17 mouse cellular contexts compared by ENCODE assay signal in the genomic region with DNA sequence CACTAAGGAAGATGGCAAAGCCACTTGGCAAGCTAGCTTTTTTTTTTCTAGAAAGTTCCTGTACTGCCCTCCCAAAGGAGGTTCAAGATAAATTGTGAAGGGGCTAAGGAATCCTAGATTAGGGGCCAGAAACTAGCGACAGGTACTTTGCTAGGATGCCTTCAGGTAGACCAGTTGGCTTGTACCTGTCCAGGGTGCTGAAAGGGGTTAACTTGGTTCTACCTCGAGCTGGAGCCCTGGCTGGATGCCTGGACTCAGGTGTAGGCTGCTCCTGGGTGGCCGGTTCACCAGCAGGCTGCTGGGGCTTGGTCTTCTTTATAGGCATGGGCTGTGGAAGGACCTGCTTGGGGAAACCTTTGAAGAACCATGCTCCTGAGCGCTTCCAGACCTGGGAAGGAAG. TPM values are rescaled to one million over a fixed set of nuclear protein-coding genes. Genes with fewer than 3 reads are reported as not detected.
A peak's percentile ranks its signal among the peaks of the same experiment; 100 is the strongest.
DNase-seq lines count a peak whose midpoint lies in the region; ATAC-seq and TF ChIP-seq lines count a peak whose summit lies in the region.
"Had no signal": no experiment of that assay in that cellular context is flagged by ENCODE, and none has a peak within 500 bp of the region (broad histone marks: within the 10 kb centered on the region; RNA-seq: fewer than 3 reads in every experiment).

No protein-coding gene starts in this region.

- no peaks in the 10 kb centered on the region for H3K9me3 ChIP-seq in kidney, embryonic 16.5 days (ENCODE audit: low read length)
- no peaks in the 10 kb centered on the region for H3K9me3 ChIP-seq in MEL (replicated peaks; ENCODE audit: insufficient read depth, low read length)
- H3K9me3 ChIP-seq in limb, embryonic 10.5 days (replicated peaks) = no peaks in the 10 kb centered on the region
- no peaks in the 10 kb centered on the region for H3K9me3 ChIP-seq in forebrain, embryonic 14.5 days (replicated peaks; ENCODE audit: control insufficient read depth, low read length)
- H3K9me3 ChIP-seq: forebrain, embryonic 15.5 days; hindbrain, embryonic 15.5 days had no signal

- no peaks in the 10 kb centered on the region for H3K79me2 ChIP-seq in MEL (ENCODE audit: control insufficient read depth, insufficient read depth, low read length, poor library complexity)

- H3K27ac ChIP-seq in kidney, embryonic 16.5 days (ENCODE audit: low read length) = no peak overlapping the region
- no peak overlapping the region for H3K27ac ChIP-seq in MEL (ENCODE audit: control insufficient read depth, low read depth, low read length)
- H3K27ac ChIP-seq in limb, embryonic 10.5 days = no peak overlapping the region
- no peak overlapping the region for H3K27ac ChIP-seq in forebrain, embryonic 14.5 days (ENCODE audit: low read depth, low read length)
- H3K27ac ChIP-seq: forebrain, embryonic 15.5 days; heart, embryonic 13.5 days; hindbrain, embryonic 15.5 days; liver, embryonic 14.5 days had no signal

- 62% methylated on average over 4 of the region's 4 CpGs for WGBS in kidney, embryonic 16.5 days
- 60% methylated on average over 4 of the region's 4 CpGs for WGBS in limb, embryonic 10.5 days
- 49% methylated on average over 4 of the region's 4 CpGs for WGBS in forebrain, embryonic 14.5 days

- no peaks in the 10 kb centered on the region for H3K36me3 ChIP-seq in kidney, embryonic 16.5 days (ENCODE audit: insufficient read depth, low read length)
- H3K36me3 ChIP-seq in MEL (ENCODE audit: control insufficient read depth in 1 of 2, insufficient read depth in 2 of 2, low read length in 2 of 2) = no peaks in the 10 kb centered on the region
- no peaks in the 10 kb centered on the region for H3K36me3 ChIP-seq in limb, embryonic 10.5 days
- no peaks in the 10 kb centered on the region for H3K36me3 ChIP-seq in forebrain, embryonic 14.5 days (ENCODE audit: control insufficient read depth, insufficient read depth, low read length)
- H3K36me3 ChIP-seq: forebrain, embryonic 15.5 days; heart, embryonic 13.5 days had no signal

- no peak overlapping the region for H3K4me3 ChIP-seq in kidney, embryonic 16.5 days (ENCODE audit: low read length)
- H3K4me3 ChIP-seq in MEL (ENCODE audit: control insufficient read depth in 1 of 2, insufficient read depth in 1 of 2, low read depth in 2 of 2, low read length in 2 of 2) = no peak overlapping the region
- no peak overlapping the region for H3K4me3 ChIP-seq in limb, embryonic 10.5 days
- no peak overlapping the region for H3K4me3 ChIP-seq in forebrain, embryonic 14.5 days (ENCODE audit: low read depth, low read length)
- H3K4me3 ChIP-seq: forebrain, embryonic 15.5 days; heart, embryonic 13.5 days; hindbrain, embryonic 15.5 days had no signal

- TF ChIP-seq CTCF in MEL (IDR thresholded peaks at IDR 0.05 in 2 of 3, conservative IDR thresholded peaks at IDR 0.05 in 1 of 3; ENCODE audit: control insufficient read depth in 1 of 3, insufficient read depth in 1 of 3, low read depth in 2 of 3, low read length in 3 of 3, poor library complexity in 1 of 3, severe bottlenecking in 1 of 3) = no peak

- no peak for TF ChIP-seq POLR2A in MEL (IDR thresholded peaks at IDR 0.05; ENCODE audit: control insufficient read depth in 1 of 2, insufficient read depth in 1 of 2, low read depth in 1 of 2, low read length in 2 of 2, poor library complexity in 1 of 2)

- peak; percentile 24 for DNase-seq in CD4-positive, CD25-positive, alpha-beta regulatory T cell, adult 2 months (ENCODE audit: low read depth, low spot score)
- DNase-seq in kidney, postnatal 36 days = peak; percentile 5 to 51
- DNase-seq in MEL (ENCODE audit: low read depth, low spot score) = peak; percentile 17
- peak; percentile 41 for DNase-seq in limb, embryonic 10.5 days (ENCODE audit: low spot score)
- DNase-seq in right cerebral cortex, postnatal 14 days = no peak
- DNase-seq in forebrain, embryonic 14.5 days (ENCODE audit: low spot score) = no peak
- DNase-seq: cerebellum, adult 9-11 months; gastrocnemius, postnatal 25 days; layer of hippocampus, adult 9-11 months had no signal

- no peak overlapping the region for H3K4me2 ChIP-seq in kidney, embryonic 16.5 days (replicated peaks; ENCODE audit: low read depth, low read length)
- H3K4me2 ChIP-seq in forebrain, embryonic 14.5 days (ENCODE audit: low read length) = no peak overlapping the region
- H3K4me2 ChIP-seq: forebrain, embryonic 15.5 days; heart, embryonic 13.5 days; hindbrain, embryonic 15.5 days had no signal

- TF ChIP-seq RAD21 in MEL (IDR thresholded peaks at IDR 0.05; ENCODE audit: low read depth, low read length) = no peak

- no peak for TF ChIP-seq EP300 in MEL (IDR thresholded peaks at IDR 0.05; ENCODE audit: low read depth in 1 of 2, low read length in 2 of 2)

- H3K9ac ChIP-seq in kidney, embryonic 16.5 days (replicated peaks; ENCODE audit: low read length) = no peak overlapping the region
- H3K9ac ChIP-seq in MEL (ENCODE audit: control insufficient read depth, low read depth, low read length, poor library complexity, severe bottlenecking) = no peak overlapping the region
- no peak overlapping the region for H3K9ac ChIP-seq in forebrain, embryonic 14.5 days (ENCODE audit: low read length)
- H3K9ac ChIP-seq: forebrain, embryonic 15.5 days; heart, embryonic 13.5 days; hindbrain, embryonic 15.5 days; liver, embryonic 14.5 days had no signal

- no peaks in the 10 kb centered on the region for H3K27me3 ChIP-seq in kidney, embryonic 16.5 days (ENCODE audit: insufficient read depth, low read length)
- H3K27me3 ChIP-seq in MEL (ENCODE audit: control insufficient read depth in 1 of 2, insufficient read depth in 2 of 2, low read length in 2 of 2) = no peaks in the 10 kb centered on the region; a peak in 1 of 4 replicates
- H3K27me3 ChIP-seq in limb, embryonic 10.5 days (ENCODE audit: low read depth, poor library complexity, severe bottlenecking) = no peaks in the 10 kb centered on the region
- no peaks in the 10 kb centered on the region for H3K27me3 ChIP-seq in forebrain, embryonic 14.5 days (replicated peaks; ENCODE audit: control insufficient read depth, insufficient read depth, low read length)
- H3K27me3 ChIP-seq: forebrain, embryonic 15.5 days; heart, embryonic 13.5 days had no signal

- no peaks in the 10 kb centered on the region for H3K4me1 ChIP-seq in kidney, embryonic 16.5 days (ENCODE audit: insufficient read depth, low read length)
- no peaks in the 10 kb centered on the region for H3K4me1 ChIP-seq in MEL (ENCODE audit: control insufficient read depth in 1 of 2, insufficient read depth in 2 of 2, low read length in 2 of 2)
- no peaks in the 10 kb centered on the region for H3K4me1 ChIP-seq in limb, embryonic 10.5 days
- no peaks in the 10 kb centered on the region for H3K4me1 ChIP-seq in forebrain, embryonic 14.5 days (ENCODE audit: control insufficient read depth, insufficient read depth, low read length)
- H3K4me1 ChIP-seq: forebrain, embryonic 15.5 days; heart, embryonic 13.5 days; hindbrain, embryonic 15.5 days had no signal

- no peak for ATAC-seq in CD4-positive, CD25-positive, alpha-beta regulatory T cell, adult 4 months
- no peak for ATAC-seq in kidney, embryonic 16.5 days (ENCODE audit: low FRiP score, low TSS enrichment)
- no peak for ATAC-seq in forebrain, embryonic 14.5 days
- ATAC-seq: forebrain, embryonic 15.5 days had no signal

TF ChIP-seq in MEL, 35 proteins besides CTCF, POLR2A, EP300 and RAD21:
- TF ChIP-seq USF2 (IDR thresholded peaks at IDR 0.05; ENCODE audit: borderline replicate concordance in 1 of 2, insufficient read depth in 1 of 2, low read depth in 1 of 2, low read length in 2 of 2) (no peak), POLR2AphosphoS2 (IDR thresholded peaks at IDR 0.05; ENCODE audit: low read length) (no peak), SMC3 (IDR thresholded peaks at IDR 0.05; ENCODE audit: low read depth, low read length) (no peak), TBP (IDR thresholded peaks at IDR 0.05; ENCODE audit: low read depth, low read length) (no peak), MAZ (IDR thresholded peaks at IDR 0.05; ENCODE audit: low read depth, low read length) (no peak), ZNF384 (IDR thresholded peaks at IDR 0.05; ENCODE audit: low read depth, low read length) (no peak), MEF2A (IDR thresholded peaks at IDR 0.05; ENCODE audit: extremely low read depth, insufficient replicate concordance, low read depth, low read length, poor library complexity, severe bottlenecking) (no peak), RCOR1 (IDR thresholded peaks at IDR 0.05; ENCODE audit: low read depth, low read length) (no peak), MAX (IDR thresholded peaks at IDR 0.05; ENCODE audit: low read length) (no peak), SIN3A (IDR thresholded peaks at IDR 0.05; ENCODE audit: low read length) (no peak)

RNA-seq across cellular contexts. Expression of gene Oas1d, which starts 46.7 kb away (rescaled TPM):
- polyA plus RNA-seq in CD4-positive, CD25-positive, alpha-beta regulatory T cell, adult 4 months (2017; shearing (Covaris generic)) = not detected
- polyA plus RNA-seq in kidney, embryonic 16.5 days (2015; fragmentation: Nextera tagmentation; extraction: Ambion mirVana) = not detected in 2 replicates
- not detected in 2 replicates for total RNA-seq in MEL (2012; rRNA removed)
- polyA plus RNA-seq in MEL (2012; ENCODE audit: insufficient read depth in 1 of 2, insufficient read length in 2 of 2, low read depth in 1 of 2, low replicate concordance in 2 of 2, missing spikeins in 1 of 2) = not detected
- not detected in 2 replicates for polyA plus RNA-seq in limb, embryonic 10.5 days (2016; fragmentation: Nextera tagmentation; extraction: Ambion mirVana)
- 0.11 and 0.14 TPM in 2 replicates for polyA plus RNA-seq in forebrain, embryonic 14.5 days (2014; fragmentation: Nextera tagmentation; extraction: Ambion mirVana)
- total RNA-seq: adrenal gland, adult 18-20 months; gastrocnemius, postnatal 25 days; left cerebral cortex, postnatal 14 days had no signal
- polyA plus RNA-seq: forebrain, embryonic 15.5 days; heart, embryonic 13.5 days; hindbrain, embryonic 15.5 days; liver, embryonic 14.5 days had no signal

RNA-seq across cellular contexts. Expression of gene Rph3a, which starts 48.9 kb away (rescaled TPM):
- not detected for polyA plus RNA-seq in CD4-positive, CD25-positive, alpha-beta regulatory T cell, adult 4 months (2017; shearing (Covaris generic))
- polyA plus RNA-seq in kidney, embryonic 16.5 days (2015; fragmentation: Nextera tagmentation; extraction: Ambion mirVana) = 0.05 and 0.08 TPM in 2 replicates
- total RNA-seq in MEL (2012; rRNA removed) = not detected in 2 replicates
- not detected for polyA plus RNA-seq in MEL (2012; ENCODE audit: insufficient read depth in 1 of 2, insufficient read length in 2 of 2, low read depth in 1 of 2, low replicate concordance in 2 of 2, missing spikeins in 1 of 2)
- polyA plus RNA-seq in limb, embryonic 10.5 days (2016; fragmentation: Nextera tagmentation; extraction: Ambion mirVana) = not detected in 2 replicates
- 10.9 and 17.0 TPM in 2 replicates for polyA plus RNA-seq in forebrain, embryonic 14.5 days (2014; fragmentation: Nextera tagmentation; extraction: Ambion mirVana)
- polyA plus RNA-seq: heart, embryonic 13.5 days; liver, embryonic 14.5 days had no signal

RNA-seq across cellular contexts. Expression of gene Oas1a, which starts 53.7 kb away (rescaled TPM):
- 10 to 100 TPM; 44.7 to 54.6 TPM for polyA plus RNA-seq in CD4-positive, CD25-positive, alpha-beta regulatory T cell, adult 4 months (2017; shearing (Covaris generic))
- 1.8 and 2.3 TPM in 2 replicates for polyA plus RNA-seq in kidney, embryonic 16.5 days (2015; fragmentation: Nextera tagmentation; extraction: Ambion mirVana)
- 0.15 TPM in 1 of 2 replicates, not detected in the other for total RNA-seq in MEL (2012; rRNA removed)
- polyA plus RNA-seq in MEL (2012; ENCODE audit: insufficient read depth in 1 of 2, insufficient read length in 2 of 2, low read depth in 1 of 2, low replicate concordance in 2 of 2, missing spikeins in 1 of 2) = under 1 TPM in 1 of 2 experiments, not detected in 1; 0.17 TPM
- polyA plus RNA-seq in limb, embryonic 10.5 days (2016; fragmentation: Nextera tagmentation; extraction: Ambion mirVana) = 0.48 and 0.58 TPM in 2 replicates
- 0.41 and 0.80 TPM in 2 replicates for polyA plus RNA-seq in forebrain, embryonic 14.5 days (2014; fragmentation: Nextera tagmentation; extraction: Ambion mirVana)

Comparison
In these comparisons a context has a peak if more than half of its experiments do, and no peak if none do; other contexts are left out.
1. DNase-seq: peak in CD4-positive, CD25-positive, alpha-beta regulatory T cell, adult 2 months (single experiment), kidney, postnatal 36 days (2 of 2), MEL (single experiment) and limb, embryonic 10.5 days (single experiment); none in right cerebral cortex, postnatal 14 days (single experiment) and forebrain, embryonic 14.5 days (single experiment).
2. RNA of gene Rph3a, which starts 48.9 kb away (polyA plus RNA-seq): 10.9 to 17.0 TPM in forebrain, embryonic 14.5 days; 0.05 to 0.08 TPM in kidney, embryonic 16.5 days, not detected in CD4-positive, CD25-positive, alpha-beta regulatory T cell, adult 4 months, not detected in MEL and not detected in limb, embryonic 10.5 days; every median in the first group is over 10 times any median in the second.
3. RNA of gene Oas1a, which starts 53.7 kb away (polyA plus RNA-seq): 44.7 to 54.6 TPM in CD4-positive, CD25-positive, alpha-beta regulatory T cell, adult 4 months; 1.8 to 2.3 TPM in kidney, embryonic 16.5 days, 0.41 to 0.80 TPM in forebrain, embryonic 14.5 days, 0.48 to 0.58 TPM in limb, embryonic 10.5 days and 0.17 TPM in MEL; every median in the first group is over 10 times any median in the second.